Mouse (Mus musculus) urinary bladder, adult 2 months (tissue): ENCODE measurements around the gene 3300002I08Rik. TPM values are rescaled to one million over a fixed set of nuclear protein-coding genes. Genes with fewer than 3 reads are reported as not detected.
A peak's percentile ranks its signal among the peaks of the same experiment; 100 is the strongest.
"Not testable (repeated sequence)": the region's sequence is repeated elsewhere in the genome, so short reads cannot be mapped to it uniquely, and the experiment has no call there.

Source experiments
- DNase-seq: peaks from one replicate; pipeline ENCODE4 v3.0.0; 2022; ENCODE audit warnings: low spot score
- polyA plus RNA-seq: library from polyadenylated mRNA; depleted of rRNA; stranded (reverse); fragments of >200 nt; gene quantifications from 2 replicates; pipeline ENCODE4 v1.2.3, GENCODE M21; 2012; rRNA removed

The 3300002I08Rik gene
- 3.3 and 3.5 TPM in 2 replicates for polyA plus RNA-seq

- peak; percentile 57 for DNase-seq
These were observed at the start of gene 3300002I08Rik for GRCm38 (mm10) chr2:150362113-150362877. TSS of gene 3300002I08Rik (minus strand) at chr2:150362765.

DNA sequence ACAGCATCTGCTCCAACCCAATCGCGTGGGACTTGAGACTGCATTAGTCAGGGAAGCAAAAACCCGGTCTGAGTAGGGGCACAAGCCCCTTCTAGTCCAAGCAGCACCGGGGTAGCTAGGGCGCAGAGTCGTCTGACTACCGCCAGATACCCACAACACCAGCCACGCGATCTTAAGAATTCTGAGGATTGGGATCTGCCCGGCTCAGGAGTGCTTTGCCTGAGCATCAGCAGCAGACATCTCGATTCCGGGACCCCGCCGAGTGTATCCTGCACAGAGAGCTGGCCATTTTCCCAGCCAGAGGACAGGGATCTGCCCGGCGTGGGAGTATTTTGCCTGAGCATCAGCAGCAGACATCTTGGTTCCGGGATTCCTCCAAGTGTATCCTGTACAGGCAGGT, 49.6 kb upstream of the 3300002I08Rik start:
- not testable (repeated sequence) for DNase-seq

GRCm38 (mm10) chr2:150390198-150390597, 27.6 kb upstream of the 3300002I08Rik start:
- DNase-seq: no peak

DNA sequence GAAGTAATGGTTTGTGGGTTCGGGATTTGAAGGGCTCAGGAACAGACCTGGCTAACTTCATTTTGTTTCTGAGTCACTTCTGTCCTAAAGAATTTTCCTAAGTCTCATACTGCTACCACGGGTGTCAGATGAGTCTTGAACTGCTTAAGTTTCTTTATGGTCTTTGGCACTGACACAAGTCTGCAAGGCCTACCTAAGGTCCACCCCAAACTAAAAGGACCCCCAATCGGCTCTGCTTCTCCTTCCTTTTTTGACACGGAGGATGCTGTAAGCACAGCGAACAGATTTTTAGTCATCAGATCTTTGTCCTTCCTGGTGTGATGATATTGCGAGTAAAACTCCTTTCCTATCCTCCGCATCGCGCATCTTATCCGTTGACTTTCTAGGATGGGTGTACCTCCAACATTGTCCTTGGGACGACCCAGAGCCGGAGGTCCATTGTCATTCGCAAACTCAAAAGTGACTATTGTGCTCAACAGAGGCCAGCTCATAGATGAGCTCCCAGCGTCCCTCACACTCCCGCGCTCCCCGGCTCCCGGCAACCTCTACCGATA, 23.1 kb upstream of the 3300002I08Rik start:
- not testable (repeated sequence) for DNase-seq

- DNase-seq: no peak
These were observed 289 bp upstream of the 3300002I08Rik start for GRCm38 (mm10) chr2:150362878-150363229.

DNA sequence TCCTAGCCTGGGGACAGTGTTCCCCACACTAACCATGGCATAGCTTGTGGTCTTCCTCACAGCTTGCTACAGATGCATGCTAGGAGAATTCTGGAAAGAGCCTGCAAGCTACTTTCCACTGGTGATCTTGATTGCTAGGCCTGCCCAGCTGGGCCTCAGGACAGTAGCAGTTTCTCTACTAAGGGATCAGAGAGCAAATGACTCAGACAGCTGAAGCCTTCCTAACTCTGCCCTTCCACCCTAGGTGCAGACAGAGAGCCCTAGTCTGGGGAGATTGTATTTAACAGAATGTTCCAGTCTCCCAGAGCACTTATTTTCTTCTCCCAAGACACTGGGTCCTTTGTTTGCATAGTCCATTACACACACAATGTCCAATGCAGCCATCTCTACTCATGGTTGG, 5.4 kb downstream of the 3300002I08Rik start:
- DNase-seq: not testable (repeated sequence)

GRCm38 (mm10) chr2:150323402-150323801, 39.2 kb downstream of the 3300002I08Rik start, which contains the start of gene Gm10130:
TSS of gene Gm10130 (plus strand) at chr2:150323702.
- DNase-seq: no peak

GRCm38 (mm10) chr2:150318973-150319372, 43.6 kb downstream of the 3300002I08Rik start:
- no peak for DNase-seq

DNA sequence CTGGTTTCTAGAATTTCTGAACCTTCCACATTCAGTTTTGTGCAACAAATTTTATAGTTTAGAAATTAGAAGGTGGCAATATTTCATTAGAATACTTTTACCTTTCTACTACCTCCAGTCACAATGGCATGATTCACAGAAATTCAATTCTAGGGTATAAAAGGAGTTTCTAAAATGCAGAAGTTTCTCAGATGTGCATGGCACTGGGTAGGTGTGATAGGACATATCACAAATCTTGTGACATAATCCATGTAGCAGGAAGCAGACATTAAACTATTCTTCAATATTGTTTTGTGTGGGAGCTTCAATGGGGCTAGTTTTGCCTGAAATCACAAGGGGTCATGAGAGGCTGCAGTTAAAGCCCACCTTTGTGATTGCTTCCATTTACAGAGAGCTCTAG, 46.4 kb downstream of the 3300002I08Rik start:
- no peak for DNase-seq

GRCm38 (mm10) chr2:150310952-150311884, 51.3 kb downstream of the 3300002I08Rik start:
- peak; percentile 73 for DNase-seq

DNA sequence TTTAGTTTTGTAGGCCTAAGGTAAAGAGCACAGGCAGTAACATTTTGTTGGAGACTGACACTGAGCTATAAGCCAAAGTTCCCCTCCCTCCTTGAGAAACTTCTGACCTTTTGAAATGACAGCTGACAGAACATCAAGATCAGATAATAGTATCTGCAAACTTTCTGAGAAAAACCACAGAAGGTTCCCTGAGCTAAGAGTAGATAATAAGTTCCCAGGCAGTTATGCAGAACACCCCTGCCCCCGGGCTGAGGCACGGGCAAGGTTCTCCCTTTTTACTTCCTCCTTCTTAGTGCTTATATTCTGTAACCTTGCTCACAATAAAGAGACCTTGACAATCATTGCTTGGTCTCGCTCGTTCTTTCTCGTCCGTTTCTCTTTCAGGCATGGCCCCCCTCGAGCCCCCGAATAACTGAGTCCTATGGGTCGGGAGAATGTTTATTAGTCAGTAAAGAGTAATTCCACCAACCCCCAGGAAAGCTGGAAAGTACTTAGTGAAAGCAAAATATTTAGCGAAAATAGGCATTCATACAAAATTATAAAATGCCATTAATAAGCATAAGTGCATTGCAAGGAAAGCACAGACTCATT, 55.3 kb downstream of the 3300002I08Rik start:
- no peak for DNase-seq

- no peak for DNase-seq
These were observed 63.5 kb downstream of the 3300002I08Rik start for GRCm38 (mm10) chr2:150299096-150299495.

GRCm38 (mm10) chr2:150293669-150294068, 68.9 kb downstream of the 3300002I08Rik start:
- no peak for DNase-seq

Other genes starting within 250 kb of the 3300002I08Rik start
- gene Zfp120, start 226.1 kb downstream of the 3300002I08Rik start, polyA plus RNA-seq: 3.6 and 5.2 TPM in 2 replicates
- not detected in 2 replicates for gene Gm10770, start 183.1 kb downstream of the 3300002I08Rik start, polyA plus RNA-seq
- gene Gm14139, start 181.0 kb downstream of the 3300002I08Rik start, polyA plus RNA-seq: not detected in 2 replicates
- 3.6 and 3.9 TPM in 2 replicates for gene Zfp937, start 144.7 kb downstream of the 3300002I08Rik start, polyA plus RNA-seq
- 2.4 and 2.7 TPM in 2 replicates for gene Gm21994, start 107.2 kb downstream of the 3300002I08Rik start, polyA plus RNA-seq
- 0.07 TPM in 2 replicates for gene Gm14124, start 105.2 kb downstream of the 3300002I08Rik start, polyA plus RNA-seq
- not detected in 2 replicates for gene Gm10130, start 39.1 kb downstream of the 3300002I08Rik start, polyA plus RNA-seq
- gene Zfp442, start 88.7 kb upstream of the 3300002I08Rik start, polyA plus RNA-seq: 1.5 and 1.7 TPM in 2 replicates
- gene Zfp345, start 122.3 kb upstream of the 3300002I08Rik start, polyA plus RNA-seq: 0.04 and 0.06 TPM in 2 replicates
- 0.48 and 0.71 TPM in 2 replicates for gene Cst7, start 207.7 kb upstream of the 3300002I08Rik start, polyA plus RNA-seq
- 37.1 and 44.4 TPM in 2 replicates for gene Apmap, start 245.8 kb upstream of the 3300002I08Rik start, polyA plus RNA-seq